Mouse (Mus musculus) kidney, postnatal 0 days (tissue): ENCODE measurements around the gene Isyna1. TPM values are rescaled to one million over a fixed set of nuclear protein-coding genes. Genes with fewer than 3 reads are reported as not detected.
A peak's percentile ranks its signal among the peaks of the same experiment; 100 is the strongest.

Experiments
- ATAC-seq: fragments of 200-750 bp; cut with Nextera tagmentation; replicated peaks from 2 replicates; pipeline ENCODE4 v1.8.0; 2017; ENCODE audit warnings: low read depth, moderate number of reproducible peaks, moderate TSS enrichment, moderate library complexity; ENCODE audit not compliant: low FRiP score
- DNase-seq: peaks from one replicate; pipeline ENCODE4 v3.0.0-alpha.2; 2016; ENCODE audit warnings: low spot score
- H3K27ac ChIP-seq: fragments of 300-500 bp; sonication (generic); 2 replicates; pipeline ENCODE4 v1.5.1; 2014; ENCODE audit warnings: mild to moderate bottlenecking
- H3K27me3 ChIP-seq: fragments of 300-500 bp; sonication (generic); 2 replicates; pipeline ENCODE4 v1.6.1; 2014; ENCODE audit warnings: low read length, mixed read lengths; ENCODE audit not compliant: insufficient read depth
- H3K36me3 ChIP-seq: fragments of 300-500 bp; sonication (generic); 2 replicates; pipeline ENCODE4 v1.6.1; 2014; ENCODE audit warnings: low read length, mixed read lengths; ENCODE audit not compliant: insufficient read depth
- H3K4me1 ChIP-seq: fragments of 300-500 bp; sonication (generic); replicated peaks from 2 replicates; pipeline ENCODE4 v1.6.1; 2014; ENCODE audit warnings: antibody characterized with exemption, low read length, mixed read lengths; ENCODE audit not compliant: insufficient read depth
- H3K4me2 ChIP-seq: fragments of 300-500 bp; sonication (generic); 2 replicates; pipeline ENCODE4 v1.6.1; 2014; ENCODE audit warnings: mild to moderate bottlenecking, low read length, moderate library complexity, mixed read lengths
- H3K4me3 ChIP-seq: fragments of 300-500 bp; sonication (generic); replicated peaks from 2 replicates; pipeline ENCODE4 v1.5.1; 2014; ENCODE audit warnings: low read depth, low read length
- H3K9ac ChIP-seq: fragments of 300-500 bp; sonication (generic); 2 replicates; pipeline ENCODE4 v1.6.1; 2014; ENCODE audit warnings: low read depth, low read length
- H3K9me3 ChIP-seq: fragments of 300-500 bp; sonication (generic); replicated peaks from 2 replicates; pipeline ENCODE4 v1.6.1; 2016; ENCODE audit warnings: low read length, inconsistent platforms, mixed read lengths
- CTCF ChIP-seq: IDR thresholded peaks from 2 replicates; pipeline ENCODE4 v1.5.1; 2016; ENCODE audit warnings: antibody characterized with exemption, low read depth, mild to moderate bottlenecking, moderate library complexity
- WGBS: fragments of 180-500 bp; shearing (Covaris S2); extraction: QIAGEN DNeasy Blood & Tissue Kit; methylation state at CpG from one replicate; pipeline ENCODE4 v1.1.7; 2014; 5-methylcytosine and 5-hydroxymethylcytosine counted together
- polyA plus RNA-seq: library from polyadenylated mRNA; unstranded; fragments of >200 nt; fragmentation: Nextera tagmentation; extraction: Ambion mirVana; gene quantifications from 2 replicates; pipeline ENCODE4 v1.2.1, GENCODE M21; 2015

The Isyna1 gene
- polyA plus RNA-seq, 1 experiment from 2014 or later, result 166 TPM

DNA sequence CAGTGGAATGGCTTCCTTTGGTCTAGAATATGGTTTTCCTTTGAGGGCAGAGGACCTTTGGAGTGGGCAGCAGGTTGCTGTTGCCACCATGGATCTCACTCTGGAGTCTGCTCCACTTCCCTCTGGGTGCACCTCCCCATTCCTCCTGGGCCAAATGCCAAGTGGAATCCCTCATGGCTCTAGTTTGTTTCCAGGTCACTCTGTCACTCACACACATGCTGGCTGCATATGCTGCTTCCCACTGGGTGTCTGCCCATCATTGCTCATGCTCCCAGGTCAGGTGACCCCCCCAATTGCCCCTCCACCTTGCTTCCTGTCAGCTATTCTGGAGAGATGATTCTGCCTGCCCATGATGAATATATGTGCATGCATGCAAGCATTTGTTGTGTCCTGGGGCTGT is 40.4 kb upstream of the Isyna1 start:
- DNase-seq, result no peak

DNA sequence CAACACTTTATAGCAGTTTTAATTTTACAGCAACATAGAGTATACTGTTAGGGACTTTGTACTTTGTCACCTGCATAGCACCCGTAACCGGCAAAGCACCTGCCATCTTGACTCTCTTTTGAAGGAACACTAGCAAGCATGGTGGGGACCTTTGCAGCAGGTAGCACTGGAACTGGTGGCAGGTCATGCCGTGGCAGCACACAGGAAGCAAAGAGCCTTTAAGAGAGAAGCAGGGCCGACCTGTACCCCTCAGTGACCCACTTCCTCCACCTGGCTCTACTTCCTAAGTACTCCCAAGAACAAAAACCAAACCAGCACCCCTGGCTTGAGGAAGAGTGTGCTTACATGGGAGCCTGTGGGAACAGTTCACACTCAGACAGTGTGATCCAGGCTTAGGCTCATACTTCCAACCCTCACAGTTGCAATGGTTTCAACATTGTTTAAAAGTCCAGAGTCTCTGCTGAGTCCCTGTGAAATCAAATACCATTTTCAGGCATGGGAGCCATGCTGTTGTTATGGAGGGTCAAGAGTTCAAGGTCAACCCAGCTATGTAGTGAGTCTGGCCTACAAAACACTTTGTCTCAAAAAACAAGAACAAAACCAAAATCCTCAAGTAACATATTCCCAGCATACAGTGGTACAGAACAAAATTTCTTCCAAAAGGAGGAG is 39.0 kb upstream of the Isyna1 start:
- no peak for DNase-seq
- Histone ChIP-seq H3K9me3 (no peaks in the 10 kb centered on the region), H3K36me3 (no peaks in the 10 kb centered on the region), H3K9ac (no peak overlapping the region), H3K4me1 (peaks cover 14% of the 10 kb centered on the region), H3K4me3 (no peak overlapping the region), H3K4me2 (no peak overlapping the region), H3K27ac (no peak overlapping the region), H3K27me3 (no peaks in the 10 kb centered on the region)
- 88% methylated on average over 4 of the region's 4 CpGs for WGBS
- no peak for ATAC-seq
- no peak for TF ChIP-seq CTCF

More for the DNA sequence above, 40.4 kb upstream of the Isyna1 start:
- Histone ChIP-seq H3K9ac (no peak overlapping the region), H3K27ac (no peak overlapping the region), H3K36me3 (no peaks in the 10 kb centered on the region), H3K4me3 (no peak overlapping the region), H3K9me3 (no peaks in the 10 kb centered on the region), H3K27me3 (no peaks in the 10 kb centered on the region), H3K4me1 (peaks cover 13% of the 10 kb centered on the region; the same call in 1 of the 2 replicates), H3K4me2 (no peak overlapping the region)
- TF ChIP-seq CTCF, result no peak
- no peak for ATAC-seq

DNA sequence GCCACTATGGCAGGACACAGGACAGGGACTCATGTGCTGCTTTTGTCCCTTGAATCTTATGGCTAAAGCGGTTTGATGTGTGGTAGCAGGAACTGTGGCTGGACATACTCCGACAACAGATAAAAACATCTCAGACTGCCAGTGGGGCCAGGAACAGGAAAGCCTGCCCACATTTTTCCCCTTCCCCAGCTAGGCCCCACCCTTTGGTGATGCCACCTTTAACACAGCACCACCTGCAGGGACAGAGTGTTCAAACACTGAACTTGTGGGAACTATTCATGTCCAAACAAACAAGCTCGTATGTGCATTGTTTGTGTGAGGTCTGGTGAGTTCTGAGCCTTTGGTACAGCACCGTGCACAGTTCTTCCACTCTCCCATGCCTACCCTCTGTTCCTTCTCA is 35.8 kb upstream of the Isyna1 start:
- H3K4me1 ChIP-seq, result peaks cover 26% of the 10 kb centered on the region
- H3K9ac ChIP-seq, result 0 out of 2 replicates have a peak overlapping the region, but pooled peaks have one; percentile 35
- H3K4me2 ChIP-seq, result no peak overlapping the region
- no peaks in the 10 kb centered on the region for H3K36me3 ChIP-seq
- H3K27ac ChIP-seq, result no peak overlapping the region; the same call in 1 of the 2 replicates
- H3K4me3 ChIP-seq, result no peak overlapping the region
- H3K9me3 ChIP-seq, result no peaks in the 10 kb centered on the region
- no peak for DNase-seq
- no peaks in the 10 kb centered on the region for H3K27me3 ChIP-seq
- no peak for ATAC-seq
- WGBS, result 68% methylated on average over 4 of the region's 4 CpGs
- TF ChIP-seq CTCF, result peak; percentile 55; the same call in 1 of the 2 replicates

DNA sequence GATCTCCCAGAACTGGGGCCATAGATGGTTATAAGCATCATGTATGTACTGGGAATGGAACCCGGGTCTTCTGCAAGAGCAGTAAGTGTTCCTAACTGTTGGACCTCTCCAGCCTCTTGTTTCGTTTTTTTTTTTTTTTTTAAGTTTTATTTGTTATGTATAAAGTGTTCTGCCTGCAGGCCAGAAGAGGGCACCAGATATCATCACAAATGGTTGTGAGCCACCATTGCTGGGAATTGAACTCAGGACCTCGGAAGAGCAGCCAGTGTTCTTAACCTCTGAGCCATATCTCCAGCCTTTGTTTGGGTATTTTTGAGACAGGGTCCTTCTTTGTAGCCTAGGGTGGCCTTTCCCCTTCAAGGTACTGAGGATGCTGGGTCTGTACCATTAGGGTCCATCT is 35.2 kb upstream of the Isyna1 start:
- Histone ChIP-seq H3K4me2 (no peak overlapping the region), H3K27ac (no peak overlapping the region), H3K9me3 (no peaks in the 10 kb centered on the region), H3K27me3 (no peaks in the 10 kb centered on the region), H3K4me3 (no peak overlapping the region), H3K9ac (no peak overlapping the region), H3K36me3 (no peaks in the 10 kb centered on the region), H3K4me1 (peaks cover 20% of the 10 kb centered on the region)
- TF ChIP-seq CTCF, result peak; percentile 54
- ATAC-seq, result no peak
- WGBS, result 78% methylated on average over 3 of the region's 3 CpGs
- DNase-seq, result no peak

DNA sequence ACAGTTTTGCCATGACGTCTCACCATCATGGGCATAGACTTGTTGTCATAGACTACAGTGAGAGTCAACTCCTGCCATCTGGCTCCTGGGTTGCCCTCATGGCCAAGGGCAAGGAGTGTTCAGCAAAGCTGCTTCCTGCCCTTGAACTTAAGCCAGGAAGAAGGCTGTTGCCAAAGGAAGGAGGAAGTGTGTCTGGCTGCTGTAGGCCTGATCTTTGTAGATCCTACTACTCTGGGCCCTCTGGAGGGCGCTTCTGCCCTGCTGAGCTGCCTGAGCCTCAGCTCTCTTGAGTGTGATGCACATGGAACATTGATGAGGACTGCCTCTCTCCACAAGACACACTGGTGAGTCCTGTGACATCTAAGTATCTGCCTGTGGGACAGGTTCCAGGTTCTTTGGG is 34.1 kb upstream of the Isyna1 start:
- peak; percentile 67 for TF ChIP-seq CTCF
- H3K4me3 ChIP-seq, result no peak overlapping the region
- H3K27ac ChIP-seq, result 0 out of 2 replicates have a peak overlapping the region, but pooled peaks have one; percentile 76
- DNase-seq, result peak; percentile 69
- ATAC-seq, result 0 out of 2 replicates have a peak, but pooled peaks have one; percentile 35
- no peak overlapping the region for H3K9ac ChIP-seq
- WGBS, result 66% methylated on average over 2 of the region's 2 CpGs
- no peak overlapping the region for H3K4me2 ChIP-seq
- no peaks in the 10 kb centered on the region for H3K36me3 ChIP-seq
- no peaks in the 10 kb centered on the region for H3K9me3 ChIP-seq
- no peaks in the 10 kb centered on the region for H3K27me3 ChIP-seq
- H3K4me1 ChIP-seq, result peaks cover 27% of the 10 kb centered on the region

DNA sequence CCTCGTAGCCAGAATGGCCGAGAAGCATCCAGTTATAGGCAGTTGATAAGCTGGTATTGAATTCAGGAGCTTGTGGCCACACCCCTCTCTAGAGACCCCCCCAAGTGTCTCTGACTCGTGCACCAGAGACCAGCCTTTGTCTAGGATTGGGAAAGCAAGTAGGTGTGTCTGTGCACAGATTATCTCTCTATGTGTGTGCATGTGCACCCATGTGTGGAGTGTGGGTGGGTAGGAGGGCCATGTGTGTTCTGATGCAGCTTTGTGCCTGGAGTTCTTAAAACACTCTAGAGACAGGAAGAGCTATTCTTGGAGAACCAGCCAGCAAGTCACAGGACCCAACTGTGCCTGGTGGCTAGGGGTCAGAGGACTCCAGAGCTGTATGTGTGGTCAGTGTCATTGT is 33.6 kb upstream of the Isyna1 start:
- H3K36me3 ChIP-seq, result no peaks in the 10 kb centered on the region
- H3K4me1 ChIP-seq, result peaks cover 32% of the 10 kb centered on the region
- H3K9ac ChIP-seq, result no peak overlapping the region
- TF ChIP-seq CTCF, result no peak
- no peak for DNase-seq
- no peaks in the 10 kb centered on the region for H3K27me3 ChIP-seq
- no peak overlapping the region for H3K4me2 ChIP-seq
- H3K4me3 ChIP-seq, result no peak overlapping the region
- no peak for ATAC-seq
- 63% methylated on average over 3 of the region's 3 CpGs for WGBS
- H3K9me3 ChIP-seq, result no peaks in the 10 kb centered on the region
- H3K27ac ChIP-seq, result peak overlapping the region; percentile 76
